Mouse (Mus musculus): ENCODE measurements around the gene Gprc5d. TPM values are rescaled to one million over a fixed set of nuclear protein-coding genes. Genes with fewer than 3 reads are reported as not detected.

The Gprc5d gene
- total and polyA plus RNA-seq, 3 experiments: not detected

DNA sequence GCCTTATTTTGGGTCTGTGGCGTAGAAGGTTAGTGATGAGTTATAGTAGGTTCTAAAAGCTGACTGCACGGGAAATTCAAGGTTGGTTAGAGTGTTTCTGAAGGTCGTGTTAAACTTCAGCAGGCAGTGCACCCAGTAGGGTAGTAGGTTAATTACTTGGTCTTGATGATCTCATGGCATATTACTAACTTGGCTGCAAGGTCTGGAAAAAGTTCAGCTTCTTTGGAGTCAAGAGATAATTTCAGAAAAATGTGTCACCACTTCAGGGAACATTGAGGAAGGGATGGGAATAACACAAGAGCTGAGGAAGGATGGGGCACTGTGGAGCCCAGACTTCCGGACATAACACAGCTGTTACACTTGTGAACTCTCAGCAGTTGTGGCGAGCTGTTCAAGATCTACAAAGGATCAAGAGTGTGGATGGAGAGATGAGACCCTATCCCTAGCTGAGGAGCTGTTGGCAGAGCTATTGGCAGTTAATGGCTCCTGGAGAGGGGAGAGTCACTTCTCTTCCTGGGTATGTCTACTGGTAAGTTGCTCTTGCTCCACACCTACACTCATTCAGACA, 15.3 kb downstream of the Gprc5d start:
- H3K4me3 ChIP-seq (replicated peaks in 1 of 3; ENCODE audit: low read depth in 2 of 3, low read length in 2 of 3, poor library complexity in 1 of 3): no peak overlapping the region
- DNase-seq (ENCODE audit: extremely low read depth): no peak
- no peaks in the 10 kb centered on the region for H3K4me1 ChIP-seq (ENCODE audit: control insufficient read depth in 1 of 2, insufficient read depth in 2 of 2)
- no peak overlapping the region for H3K4me2 ChIP-seq (ENCODE audit: insufficient read depth, low read depth, poor library complexity, severe bottlenecking)
- H3K9ac ChIP-seq (ENCODE audit: insufficient read depth, low read depth): no peak overlapping the region
- H3K36me3 ChIP-seq (replicated peaks in 1 of 2; ENCODE audit: control insufficient read depth in 1 of 2, insufficient read depth in 1 of 2, low read length in 1 of 2): no peaks in the 10 kb centered on the region
- in situ Hi-C loops (cut with MboI; ENCODE audit: low pct_ligation_motif_present, low pct_unique_long_range_greater_than_20kb, low sequenced_read_pairs): no loop called here
- TF ChIP-seq IRF4 (IDR thresholded peaks at IDR 0.05; ENCODE audit: low read depth, low read length) (no peak), EP300 (IDR thresholded peaks at IDR 0.05; ENCODE audit: low read length) (no peak), POLR2A (IDR thresholded peaks at IDR 0.05; ENCODE audit: low read depth, low read length) (no peak), ZNF384 (IDR thresholded peaks at IDR 0.05; ENCODE audit: low read depth, low read length) (no peak), JUND (conservative IDR thresholded peaks at IDR 0.05; ENCODE audit: low read depth, low read length) (no peak), MAX (IDR thresholded peaks at IDR 0.05; ENCODE audit: low read length) (no peak), GABPA (IDR thresholded peaks at IDR 0.05; ENCODE audit: insufficient replicate concordance, low read depth, low read length) (no peak), SIN3A (IDR thresholded peaks at IDR 0.05; ENCODE audit: low read length) (no peak), E2F4 (IDR thresholded peaks at IDR 0.05; ENCODE audit: insufficient replicate concordance, low read depth, low read length) (no peak), HCFC1 (IDR thresholded peaks at IDR 0.05; ENCODE audit: low read depth, low read length) (no peak), ETS1 (conservative IDR thresholded peaks at IDR 0.05; ENCODE audit: low read depth, low read length) (no peak), USF1 (IDR thresholded peaks at IDR 0.05; ENCODE audit: low read depth, low read length) (no peak), POLR2AphosphoS2 (IDR thresholded peaks at IDR 0.05; ENCODE audit: low read depth, low read length) (no peak), ZC3H11A (IDR thresholded peaks at IDR 0.05; ENCODE audit: low read depth, low read length) (no peak), MYC (IDR thresholded peaks at IDR 0.05; ENCODE audit: low read depth, low read length) (no peak)
- dilution Hi-C loops (cut with MboI; ENCODE audit: extremely low pct_ligation_motif_present, extremely low pct_unique_long_range_greater_than_20kb, low sequenced_read_pairs): no loop called here
- no peaks in the 10 kb centered on the region for H3K27me3 ChIP-seq (replicated peaks)
- no peaks in the 10 kb centered on the region for H3K9me3 ChIP-seq (replicated peaks; ENCODE audit: low read length)
- no peaks in the 10 kb centered on the region for H3K79me2 ChIP-seq (replicated peaks; ENCODE audit: control insufficient read depth, extremely low read depth, insufficient read depth, poor library complexity, severe bottlenecking)
- no peak overlapping the region for H3K27ac ChIP-seq (ENCODE audit: insufficient read depth, low read depth)

GRCm38 (mm10) chr6:135100787-135101472, 17.2 kb downstream of the Gprc5d start:
- Histone ChIP-seq H3K9ac (ENCODE audit: insufficient read depth, low read depth) (no peak overlapping the region), H3K79me2 (replicated peaks; ENCODE audit: control insufficient read depth, extremely low read depth, insufficient read depth, poor library complexity, severe bottlenecking) (no peaks in the 10 kb centered on the region), H3K36me3 (replicated peaks in 1 of 2; ENCODE audit: control insufficient read depth in 1 of 2, insufficient read depth in 1 of 2, low read length in 1 of 2) (no peaks in the 10 kb centered on the region), H3K27ac (ENCODE audit: insufficient read depth, low read depth) (no peak overlapping the region), H3K27me3 (replicated peaks) (no peaks in the 10 kb centered on the region), H3K9me3 (replicated peaks; ENCODE audit: low read length) (no peaks in the 10 kb centered on the region), H3K4me2 (ENCODE audit: insufficient read depth, low read depth, poor library complexity, severe bottlenecking) (no peak overlapping the region), H3K4me1 (ENCODE audit: control insufficient read depth in 1 of 2, insufficient read depth in 2 of 2) (no peaks in the 10 kb centered on the region), H3K4me3 (replicated peaks in 1 of 3; ENCODE audit: low read depth in 2 of 3, low read length in 2 of 3, poor library complexity in 1 of 3) (no peak overlapping the region)
- DNase-seq (ENCODE audit: extremely low read depth): no peak
- TF ChIP-seq TCF12 (IDR thresholded peaks at IDR 0.05; ENCODE audit: low read depth, low read length) (no peak), POLR2AphosphoS2 (IDR thresholded peaks at IDR 0.05; ENCODE audit: low read depth, low read length) (no peak), MXI1 (IDR thresholded peaks at IDR 0.05; ENCODE audit: low read depth, low read length) (no peak)
- dilution Hi-C loops (cut with MboI; ENCODE audit: extremely low pct_ligation_motif_present, extremely low pct_unique_long_range_greater_than_20kb, low sequenced_read_pairs): no loop called here
- in situ Hi-C loops (cut with MboI; ENCODE audit: low pct_ligation_motif_present, low pct_unique_long_range_greater_than_20kb, low sequenced_read_pairs): no loop called here
